Mouse (Mus musculus) ES-E14 (cell line): ENCODE measurements around the gene Elmo1. TPM values are rescaled to one million over a fixed set of nuclear protein-coding genes. Genes with fewer than 3 reads are reported as not detected.

Experiments used
- DNase-seq: peaks from one replicate; pipeline ENCODE4 v3.0.0-alpha.2; 2013; ENCODE audit warnings: low read depth, low spot score
- H3K27ac ChIP-seq: 2 replicates; pipeline ENCODE4 v1.5.1; 2012; ENCODE audit warnings: low read depth, mild to moderate bottlenecking, low read length, moderate library complexity, mixed read lengths; ENCODE audit not compliant: poor library complexity, insufficient read depth, severe bottlenecking
- H3K36me3 ChIP-seq: 2 replicates; pipeline ENCODE4 v1.6.1; 2012; ENCODE audit warnings: mild to moderate bottlenecking, low read length, moderate library complexity, mixed read lengths; ENCODE audit not compliant: control insufficient read depth, poor library complexity, insufficient read depth, severe bottlenecking
- H3K4me1 ChIP-seq, 2 experiments: fragments of 150-350 bp in 1 of 2; sonication (generic) in 1 of 2; 2 replicates each; pipeline ENCODE4 v1.6.1; 2012; ENCODE audit warnings: low read length in 2 of 2, mild to moderate bottlenecking in 1 of 2, mixed read lengths in 1 of 2; ENCODE audit not compliant: control insufficient read depth in 2 of 2, insufficient read depth in 2 of 2, poor library complexity in 1 of 2
- H3K4me3 ChIP-seq, 2 experiments: fragments of 150-350 bp in 1 of 2; sonication (generic) in 1 of 2; 2 replicates each; pipeline ENCODE4 v1.5.1; 2012; ENCODE audit warnings: low read length in 2 of 2, low read depth in 1 of 2, mild to moderate bottlenecking in 1 of 2, mixed read lengths in 1 of 2; ENCODE audit not compliant: insufficient read depth in 1 of 2, poor library complexity in 1 of 2, severe bottlenecking in 1 of 2
- H3K9ac ChIP-seq: 2 replicates; pipeline ENCODE4 v1.6.1; 2012; ENCODE audit warnings: low read depth, mild to moderate bottlenecking, low read length, mixed read lengths; ENCODE audit not compliant: poor library complexity, insufficient read depth, severe bottlenecking
- H3K9me3 ChIP-seq: fragments of 150-350 bp; sonication (generic); 2 replicates; pipeline ENCODE4 v1.6.1; 2012; ENCODE audit warnings: low read depth, mild to moderate bottlenecking, low read length; ENCODE audit not compliant: control insufficient read depth, insufficient read depth
- CHD2 ChIP-seq: IDR thresholded peaks from 2 replicates; pipeline ENCODE4 v1.6.1; 2014; ENCODE audit warnings: mild to moderate bottlenecking, low read depth, low read length, inconsistent platforms
- HCFC1 ChIP-seq: IDR thresholded peaks from 2 replicates; pipeline ENCODE4 v1.6.1; 2012; ENCODE audit warnings: low read length, inconsistent platforms, borderline replicate concordance; ENCODE audit not compliant: insufficient read depth
- MAFK ChIP-seq: IDR thresholded peaks from 2 replicates; pipeline ENCODE4 v1.6.1; 2014; ENCODE audit warnings: mild to moderate bottlenecking, low read depth, low read length, inconsistent platforms; ENCODE audit not compliant: insufficient read depth
- ZC3H11A ChIP-seq: IDR thresholded peaks from 2 replicates; pipeline ENCODE4 v1.6.1; 2012; ENCODE audit warnings: low read depth, mild to moderate bottlenecking, inconsistent platforms, low read length, borderline replicate concordance
- ZNF384 ChIP-seq: IDR thresholded peaks from 2 replicates; pipeline ENCODE4 v1.6.1; 2012; ENCODE audit warnings: low read depth, low read length, inconsistent platforms
- in situ Hi-C, 2 experiments: fragments of 600-800 bp; cut with MboI; formaldehyde crosslinking; loops; one replicate each; pipeline ENCODE4 v1.15.1; 2025; ENCODE audit warnings: low sequenced_read_pairs in 2 of 2, inconsistent platforms in 1 of 2; ENCODE audit not compliant: unreplicated experiment in 2 of 2
- total RNA-seq: library from RNA; depleted of rRNA; stranded (reverse); fragments of 300-350 nt; gene quantifications from 2 replicates; pipeline ENCODE4 v1.2.3, GENCODE M21; 2012

The Elmo1 gene
- total RNA-seq, 1 experiment, result 3.7 TPM

DNA sequence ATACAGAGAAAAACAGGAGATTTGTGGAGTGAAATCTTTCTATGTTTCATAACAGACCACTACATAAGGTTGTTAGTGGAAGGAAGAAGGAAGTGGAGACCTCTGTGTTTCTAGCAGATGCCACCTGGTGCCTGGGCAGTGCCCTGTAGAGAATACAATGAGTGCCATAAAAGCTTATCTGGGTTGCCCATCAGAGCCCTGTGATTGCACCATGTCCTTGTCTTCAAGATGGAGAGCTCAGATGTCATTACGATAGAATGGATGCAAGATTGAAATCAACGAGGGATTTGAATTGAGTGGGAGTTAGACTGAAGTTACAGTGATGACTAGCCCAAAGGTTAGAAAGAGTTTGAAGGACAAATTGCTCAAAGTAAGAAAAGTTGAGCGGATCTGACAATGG, 252.5 kb downstream of the Elmo1 start:
- H3K9ac ChIP-seq, result no peak overlapping the region
- H3K9me3 ChIP-seq, result no peaks in the 10 kb centered on the region
- DNase-seq, result no peak
- no peak for TF ChIP-seq ZC3H11A
- TF ChIP-seq HCFC1, result no peak
- H3K36me3 ChIP-seq, result no peaks in the 10 kb centered on the region
- no peaks in the 10 kb centered on the region for H3K4me1 ChIP-seq
- no peak overlapping the region for H3K4me3 ChIP-seq
- in situ Hi-C loops, result no loop called here
- no peak overlapping the region for H3K27ac ChIP-seq

DNA sequence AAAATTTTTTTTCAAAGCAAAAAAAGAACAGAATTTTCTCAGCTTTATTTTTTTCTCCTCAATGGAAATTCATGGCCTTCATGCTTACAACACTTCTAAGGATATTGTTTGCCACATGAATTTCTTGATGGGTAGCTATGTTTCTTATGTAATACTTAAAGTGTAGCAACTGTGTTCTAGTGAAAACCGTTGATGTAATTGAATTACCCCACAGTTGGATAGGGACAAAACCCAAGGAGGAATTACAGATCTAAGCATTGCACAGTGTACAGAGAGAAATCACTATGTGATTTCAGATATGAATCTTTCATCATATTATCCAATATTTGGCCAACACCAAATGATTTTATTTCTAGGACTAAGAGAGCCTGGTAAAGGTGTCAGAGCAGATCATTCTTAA, 259.4 kb downstream of the Elmo1 start:
- no peaks in the 10 kb centered on the region for H3K9me3 ChIP-seq
- TF ChIP-seq ZC3H11A (no peak), MAFK (no peak), ZNF384 (no peak), CHD2 (no peak), HCFC1 (no peak)
- in situ Hi-C loops, result no loop called here
- H3K27ac ChIP-seq, result no peak overlapping the region
- no peak overlapping the region for H3K9ac ChIP-seq
- DNase-seq, result no peak
- no peaks in the 10 kb centered on the region for H3K36me3 ChIP-seq
- peaks cover 0 to 2% of the 10 kb centered on the region in 2 experiments; a peak in 1 of 4 replicates for H3K4me1 ChIP-seq
- no peak overlapping the region for H3K4me3 ChIP-seq

DNA sequence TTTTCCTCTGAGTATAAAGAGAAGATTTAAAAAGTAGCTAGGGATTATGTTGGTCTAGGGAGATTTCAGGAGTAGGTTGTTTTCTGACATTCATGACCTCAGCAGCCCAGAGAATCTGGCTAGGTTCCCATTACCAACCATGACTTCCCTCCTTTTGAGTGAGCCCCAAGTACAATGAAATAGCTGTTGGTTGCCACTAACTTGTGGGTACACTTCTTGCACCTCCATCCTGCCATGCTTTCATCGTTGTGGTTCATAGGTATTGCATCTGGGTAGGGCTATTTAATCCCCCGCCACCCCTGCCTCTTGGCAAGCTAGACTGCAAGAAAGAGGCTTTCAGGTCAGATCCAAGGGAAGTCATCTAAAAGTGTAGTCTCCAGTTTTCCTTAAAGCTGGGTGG, 262.2 kb downstream of the Elmo1 start:
- DNase-seq, result no peak
- H3K9ac ChIP-seq, result no peak overlapping the region
- TF ChIP-seq CHD2 (no peak), ZC3H11A (no peak), ZNF384 (no peak), MAFK (no peak), HCFC1 (no peak)
- peaks cover 0 to 2% of the 10 kb centered on the region in 2 experiments; a peak in 1 of 4 replicates for H3K4me1 ChIP-seq
- no peak overlapping the region for H3K4me3 ChIP-seq
- in situ Hi-C loops, result no loop called here
- no peaks in the 10 kb centered on the region for H3K36me3 ChIP-seq
- H3K9me3 ChIP-seq, result no peaks in the 10 kb centered on the region
- H3K27ac ChIP-seq, result no peak overlapping the region

DNA sequence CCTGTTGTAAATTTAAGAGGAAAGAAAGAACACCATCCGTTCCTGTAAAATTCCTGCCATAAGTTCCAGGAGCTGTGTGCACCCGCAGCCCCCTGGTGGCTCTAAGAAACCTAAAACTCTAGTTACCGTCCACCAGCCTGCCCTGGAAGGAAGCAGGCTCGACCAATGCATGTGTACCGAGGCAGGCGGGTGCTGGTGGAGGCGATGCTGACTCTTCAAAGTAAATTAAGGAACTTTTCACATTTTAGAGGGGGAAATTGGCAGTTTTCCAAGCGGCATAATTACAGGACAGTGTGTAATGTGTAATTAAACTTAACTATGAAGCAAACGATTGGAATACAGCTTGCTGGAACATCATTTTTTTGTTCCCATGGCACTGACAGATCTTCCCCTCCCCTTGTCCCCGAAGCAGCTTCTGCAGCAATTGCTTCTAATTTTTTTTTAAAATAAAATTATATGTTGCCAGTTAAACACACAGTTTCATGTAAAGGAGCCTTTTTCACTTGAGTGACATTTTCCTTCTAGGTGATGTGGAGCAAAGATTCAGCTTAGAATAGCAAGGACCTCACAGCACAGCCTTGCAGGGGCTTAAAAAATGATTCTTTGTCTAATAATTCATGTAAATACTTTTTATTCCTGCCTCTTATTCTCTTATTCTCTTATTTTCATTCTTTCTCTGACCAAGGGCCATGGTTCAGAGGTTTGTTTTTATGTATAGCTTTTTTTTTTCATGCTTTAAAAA, 263.6 kb downstream of the Elmo1 start:
- no peak overlapping the region for H3K9ac ChIP-seq
- no peaks in the 10 kb centered on the region for H3K9me3 ChIP-seq
- peaks cover 0 to 2% of the 10 kb centered on the region in 2 experiments; a peak in 1 of 4 replicates for H3K4me1 ChIP-seq
- in situ Hi-C loops, result no loop called here
- H3K27ac ChIP-seq, result no peak overlapping the region
- H3K36me3 ChIP-seq, result no peaks in the 10 kb centered on the region
- TF ChIP-seq ZNF384 (no peak), MAFK (no peak), HCFC1 (no peak), ZC3H11A (no peak), CHD2 (no peak)
- no peak overlapping the region for H3K4me3 ChIP-seq
- peak; percentile 19 for DNase-seq

DNA sequence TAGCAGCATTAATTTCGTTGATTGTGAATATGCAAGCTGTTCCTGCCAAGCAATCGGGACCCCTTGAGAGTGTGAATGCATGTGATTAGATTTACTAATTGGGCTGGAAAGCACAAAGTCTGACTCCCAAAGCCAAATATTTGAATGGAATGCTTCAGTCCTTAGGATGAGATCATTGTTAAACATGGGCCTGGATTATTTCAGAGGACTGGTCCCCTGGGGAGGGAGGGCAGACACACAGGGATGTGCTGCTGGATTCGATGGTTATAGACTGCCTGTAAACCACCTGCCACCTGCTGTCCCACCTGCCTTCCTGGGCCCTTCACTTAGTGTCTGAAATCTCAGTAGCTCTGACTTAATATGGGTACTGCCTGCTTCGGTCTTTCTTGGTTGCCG, 264.2 kb downstream of the Elmo1 start:
- Histone ChIP-seq H3K36me3 (no peaks in the 10 kb centered on the region), H3K9ac (no peak overlapping the region), H3K4me3 (no peak overlapping the region), H3K4me1 (peaks cover 0 to 2% of the 10 kb centered on the region in 2 experiments; a peak in 1 of 4 replicates), H3K9me3 (no peaks in the 10 kb centered on the region), H3K27ac (no peak overlapping the region)
- in situ Hi-C loops, result no loop called here
- no peak for TF ChIP-seq ZNF384
- TF ChIP-seq CHD2, result no peak
- TF ChIP-seq HCFC1, result no peak
- TF ChIP-seq ZC3H11A, result no peak
- no peak for TF ChIP-seq MAFK
- no peak for DNase-seq
